Mouse (Mus musculus): ENCODE measurements around the gene Gm11009. TPM values are rescaled to one million over a fixed set of nuclear protein-coding genes. Genes with fewer than 3 reads are reported as not detected.
"Not testable (repeated sequence)": the region's sequence is repeated elsewhere in the genome, so short reads cannot be mapped to it uniquely, and the experiment has no call there.

Gene Gm11009
- not detected in 2 replicates for polyA plus RNA-seq (2014; fragmentation: Nextera tagmentation; extraction: Ambion mirVana)

DNA sequence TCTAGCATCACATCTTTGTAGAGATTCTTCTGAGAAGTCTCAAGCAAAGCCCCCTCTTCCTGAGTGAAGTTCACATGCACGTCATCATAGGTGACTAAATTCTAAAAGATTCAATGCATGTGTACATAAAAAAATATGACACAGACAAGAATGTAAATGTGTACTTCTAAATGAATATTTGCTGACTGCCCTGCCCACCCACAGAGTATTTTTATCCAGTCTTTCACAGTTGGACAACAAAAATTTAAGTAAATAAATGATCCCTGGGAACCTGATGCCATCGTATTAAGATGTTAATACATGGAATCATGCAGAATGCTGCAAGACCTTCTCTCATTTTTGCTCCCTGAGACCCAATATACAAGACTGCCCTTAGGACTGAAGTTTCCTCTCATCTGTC is at the start of gene Gm11009:
Gm11009 (minus strand) TSS at position 101 of the 400 bp plus-strand sequence.
- not testable (repeated sequence) for H3K9ac ChIP-seq (ENCODE audit: low read length); ATAC-seq (replicated peaks; ENCODE audit: low FRiP score, low TSS enrichment, low read depth); H3K9me3 ChIP-seq (ENCODE audit: control insufficient read depth, low read length); H3K27ac ChIP-seq (ENCODE audit: low read depth); H3K4me2 ChIP-seq (ENCODE audit: low read length); H3K27me3 ChIP-seq (replicated peaks; ENCODE audit: control insufficient read depth, insufficient read depth, low read length); H3K4me3 ChIP-seq (ENCODE audit: low read depth, low read length); H3K4me1 ChIP-seq (replicated peaks; ENCODE audit: control insufficient read depth, insufficient read depth, low read length); H3K36me3 ChIP-seq (ENCODE audit: control insufficient read depth, insufficient read depth, low read length); DNase-seq (ENCODE audit: low spot score)
- WGBS: no CpG with 5 or more reads among the region's 2 CpGs

Other genes with a start within 250 kb of the Gm11009 start
- 0.91 and 1.4 TPM in 2 replicates for gene Gm2004, start 169.7 kb downstream of the Gm11009 start, polyA plus RNA-seq (2014; fragmentation: Nextera tagmentation; extraction: Ambion mirVana)
- 7.2 and 9.5 TPM in 2 replicates for gene 2210418O10Rik, start 92.9 kb downstream of the Gm11009 start, polyA plus RNA-seq (2014; fragmentation: Nextera tagmentation; extraction: Ambion mirVana)
- 13.5 and 15.9 TPM in 2 replicates for gene Gm14435, start 104.1 kb upstream of the Gm11009 start, polyA plus RNA-seq (2014; fragmentation: Nextera tagmentation; extraction: Ambion mirVana)
- 0.74 and 2.0 TPM in 2 replicates for gene Gm14434, start 167.3 kb upstream of the Gm11009 start, polyA plus RNA-seq (2014; fragmentation: Nextera tagmentation; extraction: Ambion mirVana)
- not detected in 2 replicates for gene Zfp967, start 201.6 kb upstream of the Gm11009 start, polyA plus RNA-seq (2014; fragmentation: Nextera tagmentation; extraction: Ambion mirVana)